Mouse (Mus musculus): Measurements from ENCODE around the gene Nedd4. TPM values are rescaled to one million over a fixed set of nuclear protein-coding genes. Genes with fewer than 3 reads are reported as not detected.

Nedd4 gene
- polyA plus RNA-seq, 1 experiment from 2014 or later = 387 TPM

DNA sequence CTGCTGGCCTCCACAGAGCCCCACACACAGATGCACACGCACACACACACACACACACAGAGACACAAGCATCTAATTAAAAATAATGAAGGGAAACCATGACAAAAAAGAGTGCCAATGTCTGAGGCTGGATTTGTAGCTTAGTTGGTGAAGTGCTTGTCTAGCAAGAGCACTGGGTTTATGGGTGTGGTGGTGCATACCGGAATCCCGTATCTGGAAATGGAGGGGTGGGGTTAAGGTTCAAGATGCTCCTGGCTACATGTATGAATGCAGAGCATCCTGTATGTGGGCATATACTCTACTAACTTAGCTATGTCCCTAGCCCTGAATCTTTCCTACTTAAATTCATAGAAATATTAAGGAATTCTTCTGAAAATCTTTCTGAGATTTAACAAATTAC, 5.0 kb downstream of the Nedd4 start:
- peaks cover 53% of the 10 kb centered on the region for H3K4me1 ChIP-seq (replicated peaks)

DNA sequence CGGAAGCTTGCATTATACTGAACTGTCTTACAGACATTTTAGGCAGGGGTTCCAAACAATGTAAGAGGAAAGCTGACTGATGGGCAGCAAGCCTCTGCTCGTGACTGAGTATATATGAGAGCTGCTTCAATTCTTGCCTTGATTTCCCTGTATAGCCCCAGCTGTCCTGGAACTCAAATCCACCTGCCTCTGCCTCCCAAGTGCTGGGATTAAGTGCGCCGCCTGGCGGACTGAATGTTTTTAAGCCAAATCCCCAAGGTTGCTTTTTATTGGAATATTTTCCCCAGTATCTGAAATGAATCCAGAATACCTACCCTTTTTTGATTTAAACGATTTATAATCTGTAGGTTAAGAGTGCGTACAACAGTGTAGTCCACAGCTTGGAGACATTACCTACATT, 7.2 kb downstream of the Nedd4 start:
- Histone ChIP-seq H3K9ac (no peak overlapping the region), H3K9me3 (no peaks in the 10 kb centered on the region), H3K4me2 (no peak overlapping the region), H3K4me1 (replicated peaks) (peaks cover 46% of the 10 kb centered on the region), H3K4me3 (no peak overlapping the region), H3K36me3 (peaks cover 45% of the 10 kb centered on the region), H3K27me3 (no peaks in the 10 kb centered on the region), H3K27ac (replicated peaks) (no peak overlapping the region)
- no peak for ATAC-seq (ENCODE audit: low FRiP score, low read depth)
- WGBS = 81% methylated on average over 7 of the region's 7 CpGs

More for the DNA sequence above, 5.0 kb downstream of the Nedd4 start:
- H3K4me2 ChIP-seq = no peak overlapping the region
- H3K36me3 ChIP-seq = peaks cover 28% of the 10 kb centered on the region
- no peaks in the 10 kb centered on the region for H3K9me3 ChIP-seq
- no peak overlapping the region for H3K9ac ChIP-seq
- no peak overlapping the region for H3K27ac ChIP-seq (replicated peaks)
- no peaks in the 10 kb centered on the region for H3K27me3 ChIP-seq
- ATAC-seq (ENCODE audit: low FRiP score, low read depth) = no peak
- no peak overlapping the region for H3K4me3 ChIP-seq
- whole genome bisulfite sequencing = 86% methylated on average over 3 of the region's 3 CpGs

DNA sequence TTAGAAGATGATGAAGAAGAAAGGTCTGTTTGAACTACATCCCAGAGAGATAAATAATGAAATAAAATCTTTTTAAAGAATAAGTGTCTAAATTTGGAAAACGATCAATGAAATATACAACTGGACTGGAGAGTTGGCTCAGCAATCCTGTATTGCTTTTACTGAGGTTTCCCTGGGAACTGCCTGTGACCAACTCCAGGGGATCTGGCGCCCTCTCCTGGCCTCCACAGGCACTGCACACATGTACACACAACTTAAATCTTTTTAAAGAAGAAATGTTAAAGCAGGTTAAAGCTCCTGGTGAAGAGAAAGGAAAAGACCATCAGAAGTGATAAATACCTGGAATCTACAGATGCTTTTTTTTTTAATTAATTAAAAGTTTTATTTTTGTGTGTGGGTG, 10.2 kb downstream of the Nedd4 start:
- Histone ChIP-seq H3K4me1 (replicated peaks) (peaks cover 19% of the 10 kb centered on the region), H3K27ac (replicated peaks) (no peak overlapping the region), H3K27me3 (no peaks in the 10 kb centered on the region), H3K4me3 (no peak overlapping the region), H3K4me2 (no peak overlapping the region), H3K9me3 (no peaks in the 10 kb centered on the region), H3K36me3 (peaks cover 63% of the 10 kb centered on the region), H3K9ac (no peak overlapping the region)
- WGBS = 32% methylated on average over 2 of the region's 2 CpGs
- ATAC-seq (ENCODE audit: low FRiP score, low read depth) = no peak

DNA sequence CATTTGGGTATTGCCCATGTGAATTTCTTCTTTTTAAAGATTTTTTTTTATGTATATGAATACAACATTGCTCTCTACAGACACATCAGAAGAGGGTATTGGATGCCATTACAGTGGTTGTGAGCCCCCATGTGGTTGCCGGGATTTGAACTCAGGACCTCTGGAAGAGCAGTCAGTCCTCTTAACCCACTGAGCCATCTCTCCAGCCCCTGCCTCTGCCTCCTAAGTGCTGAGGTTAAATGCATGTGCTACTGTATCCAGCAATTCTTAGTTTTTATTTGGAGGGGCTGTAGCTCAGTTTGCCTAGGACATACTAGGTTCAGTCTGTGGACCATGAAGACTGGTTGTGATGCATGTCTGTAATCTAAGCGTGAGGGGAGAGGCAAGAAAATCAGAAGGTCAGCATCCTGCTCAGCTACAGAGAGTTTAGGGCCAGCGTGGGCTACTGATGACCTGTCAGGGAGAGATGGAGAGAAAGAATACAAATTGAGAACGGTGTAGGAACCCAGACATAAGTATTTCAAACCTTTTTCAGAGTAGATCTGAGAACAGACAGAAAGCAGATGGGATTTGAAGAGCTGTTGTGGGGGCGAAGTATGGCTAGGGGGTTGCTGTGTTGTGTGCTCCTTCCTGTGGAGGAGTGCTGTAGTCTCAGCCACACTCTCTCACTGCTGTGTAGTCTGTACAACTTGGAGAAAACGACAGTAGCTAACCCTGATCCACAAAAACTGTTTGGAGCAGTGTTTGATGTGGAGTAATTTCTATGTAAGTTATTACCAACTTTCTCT, 13.0 kb downstream of the Nedd4 start:
- Histone ChIP-seq H3K4me1 (replicated peaks) (peaks cover 6% of the 10 kb centered on the region), H3K36me3 (peaks cover 73% of the 10 kb centered on the region), H3K27me3 (no peaks in the 10 kb centered on the region), H3K4me3 (no peak overlapping the region), H3K9me3 (no peaks in the 10 kb centered on the region), H3K9ac (no peak overlapping the region), H3K27ac (replicated peaks) (no peak overlapping the region), H3K4me2 (no peak overlapping the region)
- WGBS = 89% methylated on average over 6 of the region's 6 CpGs
- ATAC-seq (ENCODE audit: low FRiP score, low read depth) = no peak

DNA sequence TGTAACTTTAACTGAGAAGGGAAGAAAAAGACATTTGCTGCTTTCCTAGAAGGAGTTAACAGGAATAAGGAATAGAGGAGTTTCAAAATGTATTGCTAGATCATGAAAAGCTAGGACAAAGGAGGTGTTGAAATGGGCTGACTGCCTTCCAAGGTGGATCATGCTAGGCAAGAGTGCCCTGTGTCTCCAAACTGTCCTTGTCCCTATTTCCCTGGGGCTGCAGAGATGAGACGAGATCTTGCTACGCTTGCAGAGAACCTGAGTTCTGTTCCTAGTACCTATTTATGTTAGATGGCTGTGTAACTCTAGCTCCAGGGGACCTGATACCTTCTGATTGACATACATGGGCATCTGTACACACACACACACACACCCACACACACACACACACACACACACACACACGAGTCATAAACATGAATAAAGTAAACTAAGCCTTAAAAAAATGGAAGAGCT, 13.6 kb downstream of the Nedd4 start:
- H3K36me3 ChIP-seq = peaks cover 70% of the 10 kb centered on the region
- H3K4me1 ChIP-seq (replicated peaks) = peaks cover 4% of the 10 kb centered on the region
- H3K27ac ChIP-seq (replicated peaks) = no peak overlapping the region
- no peaks in the 10 kb centered on the region for H3K27me3 ChIP-seq
- ATAC-seq (ENCODE audit: low FRiP score, low read depth) = no peak
- 87% methylated on average over 3 of the region's 3 CpGs for WGBS
- no peak overlapping the region for H3K9ac ChIP-seq
- no peaks in the 10 kb centered on the region for H3K9me3 ChIP-seq
- no peak overlapping the region for H3K4me3 ChIP-seq
- no peak overlapping the region for H3K4me2 ChIP-seq

DNA sequence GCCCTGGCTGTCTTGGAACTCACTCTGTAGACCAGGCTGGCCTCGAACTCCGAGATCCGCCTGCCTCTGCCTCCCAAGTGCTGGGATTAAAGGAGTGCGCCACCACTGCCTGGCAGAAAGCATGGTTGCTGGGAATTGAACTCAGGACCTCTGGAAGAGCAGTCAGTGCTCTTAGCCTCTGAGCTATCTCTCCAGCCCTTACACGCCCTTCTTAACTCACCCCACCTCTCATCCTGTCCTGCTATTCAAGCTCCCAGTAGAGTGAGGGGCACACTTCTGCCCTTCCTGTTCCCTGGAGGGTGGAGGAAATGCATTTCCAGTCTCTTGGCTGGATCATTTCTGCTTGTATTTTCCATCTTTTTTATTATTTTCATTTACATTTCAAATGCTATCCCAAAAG, 15.5 kb downstream of the Nedd4 start:
- Histone ChIP-seq H3K36me3 (peaks cover 76% of the 10 kb centered on the region), H3K9me3 (no peaks in the 10 kb centered on the region), H3K9ac (no peak overlapping the region), H3K4me2 (no peak overlapping the region), H3K27ac (replicated peaks) (no peak overlapping the region), H3K4me3 (no peak overlapping the region), H3K27me3 (no peaks in the 10 kb centered on the region), H3K4me1 (replicated peaks) (no peaks in the 10 kb centered on the region)
- 92% methylated on average over 5 of the region's 5 CpGs for WGBS
- ATAC-seq (ENCODE audit: low FRiP score, low read depth) = no peak

DNA sequence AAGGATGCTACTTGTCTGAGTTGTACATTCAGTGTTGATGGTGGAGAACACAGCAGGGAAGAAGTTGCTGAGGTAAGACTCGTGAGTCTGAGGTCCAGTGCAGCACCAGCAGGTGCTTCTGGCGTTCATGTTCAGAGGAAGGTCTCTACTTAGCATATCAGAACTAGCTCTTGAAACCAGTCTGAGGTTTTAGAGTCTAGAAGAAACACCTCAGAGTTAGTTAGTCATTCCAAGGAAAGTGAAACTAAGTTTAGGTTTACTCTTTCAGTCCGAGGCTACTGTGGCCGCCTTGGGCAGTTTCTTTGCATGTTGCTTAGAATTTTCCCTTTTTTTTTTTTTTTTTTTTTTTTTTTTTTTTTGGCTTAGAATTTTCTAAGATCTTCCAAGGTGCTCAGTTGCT, 16.6 kb downstream of the Nedd4 start:
- Histone ChIP-seq H3K4me3 (no peak overlapping the region), H3K27ac (replicated peaks) (no peak overlapping the region), H3K27me3 (no peaks in the 10 kb centered on the region), H3K4me1 (replicated peaks) (no peaks in the 10 kb centered on the region), H3K4me2 (no peak overlapping the region), H3K9me3 (no peaks in the 10 kb centered on the region), H3K9ac (no peak overlapping the region), H3K36me3 (peaks cover 72% of the 10 kb centered on the region)
- no peak for ATAC-seq (ENCODE audit: low FRiP score, low read depth)
- WGBS = 85% methylated on average over 4 of the region's 4 CpGs

DNA sequence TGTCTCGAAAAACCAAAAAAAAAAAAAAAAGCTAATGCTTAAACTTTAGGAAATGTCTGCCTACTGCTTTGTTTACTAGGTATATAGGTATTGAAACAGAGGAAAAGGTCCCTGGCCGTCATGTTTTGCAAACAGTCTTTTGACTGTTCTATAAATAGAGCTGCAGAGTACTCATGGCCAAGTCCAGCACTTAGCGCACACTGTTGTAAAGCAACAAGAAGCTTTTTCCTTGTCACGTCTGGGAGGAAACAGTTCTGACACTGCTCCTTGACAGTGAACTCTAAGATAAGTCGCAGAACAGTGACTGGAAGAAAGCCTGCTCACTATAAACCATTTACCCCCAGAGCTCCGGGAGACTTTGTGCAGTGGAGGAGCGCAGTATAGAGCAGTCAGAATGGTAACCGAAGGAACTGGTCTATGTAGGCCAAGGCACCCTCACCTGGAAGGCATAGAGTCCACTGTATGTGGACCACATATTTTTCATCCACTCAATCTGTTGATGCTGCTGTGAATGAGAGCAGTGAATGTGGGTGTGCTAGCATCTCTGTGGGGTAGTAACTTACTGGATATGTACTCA, 19.6 kb downstream of the Nedd4 start:
- Histone ChIP-seq H3K27me3 (no peaks in the 10 kb centered on the region), H3K36me3 (peaks cover 60% of the 10 kb centered on the region), H3K9ac (no peak overlapping the region), H3K27ac (replicated peaks) (no peak overlapping the region), H3K4me3 (no peak overlapping the region), H3K4me1 (replicated peaks) (no peaks in the 10 kb centered on the region), H3K9me3 (no peaks in the 10 kb centered on the region), H3K4me2 (no peak overlapping the region)
- no peak for ATAC-seq (ENCODE audit: low FRiP score, low read depth)
- 93% methylated on average over 8 of the region's 8 CpGs for WGBS

DNA sequence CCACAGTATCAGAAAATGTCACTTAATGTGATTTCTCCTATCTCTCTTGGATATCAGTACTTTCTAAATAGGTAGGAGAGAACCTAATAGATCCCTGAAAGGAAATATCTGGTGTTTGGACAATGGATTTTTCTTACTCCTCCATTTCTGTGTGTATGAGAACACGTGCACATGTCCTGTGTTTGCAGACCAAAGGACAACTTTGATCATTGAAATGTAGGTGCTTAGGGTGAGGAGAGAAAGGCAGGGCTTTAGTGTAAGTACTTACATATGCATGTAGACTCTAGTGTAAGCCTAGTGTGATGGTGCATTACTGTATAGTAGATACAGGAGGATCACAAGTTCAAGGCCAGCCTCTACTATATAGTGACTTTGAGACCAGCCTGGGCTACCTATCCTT, 21.1 kb downstream of the Nedd4 start:
- 90% methylated on average over 1 of the region's 1 CpGs for WGBS
- H3K4me2 ChIP-seq = no peak overlapping the region
- H3K36me3 ChIP-seq = peaks cover 65% of the 10 kb centered on the region
- no peaks in the 10 kb centered on the region for H3K9me3 ChIP-seq
- H3K4me1 ChIP-seq (replicated peaks) = no peaks in the 10 kb centered on the region
- no peaks in the 10 kb centered on the region for H3K27me3 ChIP-seq
- H3K4me3 ChIP-seq = no peak overlapping the region
- H3K27ac ChIP-seq (replicated peaks) = no peak overlapping the region
- no peak for ATAC-seq (ENCODE audit: low FRiP score, low read depth)
- no peak overlapping the region for H3K9ac ChIP-seq

DNA sequence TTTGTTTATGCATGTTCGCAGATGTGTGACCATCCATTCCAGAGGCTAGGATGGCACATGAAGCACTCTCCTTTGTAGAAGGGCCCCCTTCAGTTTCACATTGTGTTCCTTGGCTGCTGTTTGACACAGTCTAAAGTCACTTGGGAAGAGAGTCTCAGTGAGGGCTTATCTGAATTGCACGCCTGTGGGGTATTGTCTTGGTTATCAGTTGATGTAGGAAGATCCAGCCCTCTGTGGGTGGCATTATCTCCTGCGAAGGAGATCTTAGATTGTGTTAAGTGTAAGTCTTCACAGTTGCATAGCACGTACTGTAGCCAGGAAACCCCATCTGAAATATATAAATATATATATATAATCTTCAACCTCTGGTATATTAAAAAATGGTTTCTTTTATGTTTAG, 23.1 kb downstream of the Nedd4 start:
- no peak overlapping the region for H3K27ac ChIP-seq (replicated peaks)
- no peak overlapping the region for H3K4me3 ChIP-seq
- H3K4me2 ChIP-seq = no peak overlapping the region
- no peaks in the 10 kb centered on the region for H3K9me3 ChIP-seq
- H3K4me1 ChIP-seq (replicated peaks) = no peaks in the 10 kb centered on the region
- 77% methylated on average over 4 of the region's 4 CpGs for WGBS
- no peak overlapping the region for H3K9ac ChIP-seq
- no peaks in the 10 kb centered on the region for H3K27me3 ChIP-seq
- no peak for ATAC-seq (ENCODE audit: low FRiP score, low read depth)
- H3K36me3 ChIP-seq = peaks cover 74% of the 10 kb centered on the region

DNA sequence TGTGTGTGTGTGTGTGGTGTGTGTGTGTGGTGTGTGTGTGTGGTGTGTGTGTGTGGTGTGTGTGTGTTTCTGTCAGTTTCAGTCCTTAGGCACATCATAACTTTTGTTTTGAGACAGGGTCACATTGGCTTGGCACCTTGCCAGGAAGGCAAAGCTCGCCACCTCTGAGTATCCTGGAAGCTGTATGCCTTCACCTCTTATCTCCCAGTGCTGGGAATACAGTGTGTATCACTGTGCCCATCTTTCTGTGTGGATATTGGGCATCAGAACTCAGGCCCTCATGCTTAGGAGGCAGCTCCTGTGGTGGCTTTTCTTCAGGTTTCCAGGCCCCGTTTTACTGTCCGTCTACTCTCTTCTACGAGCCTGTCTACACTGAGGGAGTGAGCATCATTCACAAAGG, 24.4 kb downstream of the Nedd4 start:
- Histone ChIP-seq H3K4me1 (replicated peaks) (no peaks in the 10 kb centered on the region), H3K4me2 (no peak overlapping the region), H3K9me3 (no peaks in the 10 kb centered on the region), H3K9ac (no peak overlapping the region), H3K27ac (replicated peaks) (no peak overlapping the region), H3K4me3 (no peak overlapping the region), H3K27me3 (no peaks in the 10 kb centered on the region), H3K36me3 (peaks cover 80% of the 10 kb centered on the region)
- 82% methylated on average over 4 of the region's 4 CpGs for WGBS
- ATAC-seq (ENCODE audit: low FRiP score, low read depth) = no peak

DNA sequence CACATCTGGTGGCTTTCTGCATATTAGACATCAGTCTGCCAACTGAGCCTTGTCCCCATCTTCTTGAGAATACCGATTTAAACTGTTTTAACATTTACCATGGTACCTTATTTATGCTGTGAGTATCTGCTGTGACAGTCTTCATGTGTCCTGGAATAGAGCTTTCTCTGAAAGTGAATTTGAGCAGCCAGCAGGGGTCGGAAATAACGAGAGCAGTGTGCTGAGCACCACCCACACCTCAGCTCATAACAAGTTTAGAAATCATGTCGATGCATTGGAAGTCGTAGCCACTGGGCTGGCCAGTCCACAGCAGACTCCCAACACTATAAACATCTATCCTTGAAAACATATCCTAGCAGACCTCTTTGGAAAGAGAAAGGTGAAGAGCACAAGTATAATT, 27.4 kb downstream of the Nedd4 start:
- no peaks in the 10 kb centered on the region for H3K27me3 ChIP-seq
- no peak overlapping the region for H3K4me2 ChIP-seq
- no peak overlapping the region for H3K27ac ChIP-seq (replicated peaks)
- WGBS = 72% methylated on average over 5 of the region's 5 CpGs
- H3K9me3 ChIP-seq = no peaks in the 10 kb centered on the region
- no peak overlapping the region for H3K4me3 ChIP-seq
- peaks cover 15% of the 10 kb centered on the region for H3K4me1 ChIP-seq (replicated peaks)
- no peak for ATAC-seq (ENCODE audit: low FRiP score, low read depth)
- no peak overlapping the region for H3K9ac ChIP-seq
- H3K36me3 ChIP-seq = peaks cover 71% of the 10 kb centered on the region
